Comparison of ENCODE assay signal across 8 mouse cellular contexts in genomic region chr1:86581692-86582450, GRCm38 (mm10). TPM values are rescaled to one million over a fixed set of nuclear protein-coding genes. Genes with fewer than 3 reads are reported as not detected.
DNase-seq lines count a peak whose midpoint lies in the region; ATAC-seq and TF ChIP-seq lines count a peak whose summit lies in the region.

No protein-coding gene starts in this region.

- H3ac ChIP-seq in C2C12 (ENCODE audit: control insufficient read depth, insufficient read length, low read depth) = peak overlapping the region; percentile 94

- peak overlapping the region; percentile 96 for H3K4me3 ChIP-seq in gastrocnemius, adult 2 months
- H3K4me3 ChIP-seq in C2C12 (ENCODE audit: insufficient read depth, poor library complexity, severe bottlenecking) (peak overlapping the region; percentile 71), macrophage (ENCODE audit: inconsistent target) (peak overlapping the region; percentile 66)
- peak overlapping the region; percentile 83 for H3K4me3 ChIP-seq in cerebellum, adult 2 months (replicated peaks; ENCODE audit: insufficient read depth, low read depth, low read length)
- H3K4me3 ChIP-seq in kidney, postnatal 0 days (replicated peaks; ENCODE audit: low read depth, low read length) = peak overlapping the region; percentile 56
- H3K4me3 ChIP-seq in stomach, embryonic 14.5 days (ENCODE audit: low read depth, low read length) = peak overlapping the region; percentile 69

- WGBS in cerebellum, adult 2 months = under 1% methylated on average over 36 of the region's 38 CpGs
- WGBS in kidney, postnatal 0 days = 1% methylated on average over 37 of the region's 38 CpGs
- WGBS in macrophage (ENCODE audit: missing documents) = 1% methylated on average over 35 of the region's 38 CpGs
- WGBS in stomach, embryonic 14.5 days = 2% methylated on average over 29 of the region's 38 CpGs

- intact Hi-C loops in gastrocnemius, adult 2 months (cut with DNase I) = no loop called here

- H3K79me2 ChIP-seq in C2C12 (ENCODE audit: control insufficient read depth, insufficient read depth) (peaks cover 12% of the 10 kb centered on the region), macrophage (ENCODE audit: inconsistent target) (peaks cover 34% of the 10 kb centered on the region; the same call in 1 of the 2 replicates)

- H3K27ac ChIP-seq in gastrocnemius, adult 2 months = peak overlapping the region; percentile 93
- peak overlapping the region; percentile 70 for H3K27ac ChIP-seq in cerebellum, adult 2 months (ENCODE audit: insufficient read depth, low read length)
- no peak overlapping the region for H3K27ac ChIP-seq in kidney, postnatal 0 days
- no peak overlapping the region for H3K27ac ChIP-seq in macrophage
- H3K27ac ChIP-seq in stomach, embryonic 14.5 days (ENCODE audit: low read length) = peak overlapping the region; percentile 18; the same call in 1 of the 2 replicates

- peak; percentile 86 for ATAC-seq in kidney, postnatal 0 days (replicated peaks; ENCODE audit: low FRiP score, low read depth)
- ATAC-seq in stomach, embryonic 14.5 days (ENCODE audit: insufficient number of reproducible peaks, insufficient read depth, low FRiP score, low read depth) = peak; percentile 75

- no peak for TF ChIP-seq CTCF in gastrocnemius, adult 2 months (IDR thresholded peaks at IDR 0.05)
- no peak for TF ChIP-seq CTCF in C2C12 (IDR thresholded peaks at IDR 0.05; ENCODE audit: control insufficient read depth, insufficient read depth, insufficient read length)
- no peak for TF ChIP-seq CTCF in cerebellum, adult 2 months (IDR thresholded peaks at IDR 0.05; ENCODE audit: borderline replicate concordance, insufficient read depth, low read depth, low read length)
- no peak for TF ChIP-seq CTCF in kidney, postnatal 0 days (IDR thresholded peaks at IDR 0.05; ENCODE audit: low read depth)

- H3K4me2 ChIP-seq in kidney, postnatal 0 days (ENCODE audit: low read length) = peak overlapping the region; percentile 70
- H3K4me2 ChIP-seq in stomach, embryonic 14.5 days (replicated peaks; ENCODE audit: low read depth, low read length) = peak overlapping the region; percentile 82

- no peaks in the 10 kb centered on the region; the same call in 1 of the 2 replicates for H3K4me1 ChIP-seq in cerebellum, adult 2 months (ENCODE audit: control insufficient read depth, insufficient read depth, low read length)
- H3K4me1 ChIP-seq in kidney, postnatal 0 days (replicated peaks; ENCODE audit: insufficient read depth, low read length) = no peaks in the 10 kb centered on the region
- H3K4me1 ChIP-seq in stomach, embryonic 14.5 days (ENCODE audit: control insufficient read depth, insufficient read depth, low read length) = peaks cover 2% of the 10 kb centered on the region

- no peaks in the 10 kb centered on the region for H3K27me3 ChIP-seq in C2C12 (ENCODE audit: control insufficient read depth, insufficient read depth, insufficient read length)
- no peaks in the 10 kb centered on the region for H3K27me3 ChIP-seq in cerebellum, adult 2 months (ENCODE audit: control insufficient read depth, insufficient read depth, low read length)
- H3K27me3 ChIP-seq in kidney, postnatal 0 days (ENCODE audit: insufficient read depth, low read length) = no peaks in the 10 kb centered on the region
- no peaks in the 10 kb centered on the region for H3K27me3 ChIP-seq in stomach, embryonic 14.5 days (ENCODE audit: control insufficient read depth, insufficient read depth, low read length)

- DNase-seq in gastrocnemius, adult 2 months = peak; percentile 51
- no peak for DNase-seq in gastrocnemius, adult 18-20 months (ENCODE audit: low spot score)
- peak in 1 of 2 experiments; percentile 41 for DNase-seq in cerebellum, adult 2 months
- DNase-seq in forelimb bud, embryonic 11.5 days (ENCODE audit: low read depth, low spot score) = peak; percentile 7
- DNase-seq in kidney, postnatal 0 days (ENCODE audit: low spot score) = peak; percentile 27

- H3K36me3 ChIP-seq in C2C12 (ENCODE audit: control insufficient read depth, insufficient read depth) (no peaks in the 10 kb centered on the region), macrophage (ENCODE audit: inconsistent target) (no peaks in the 10 kb centered on the region)
- no peaks in the 10 kb centered on the region for H3K36me3 ChIP-seq in kidney, postnatal 0 days (ENCODE audit: insufficient read depth, low read length)
- no peaks in the 10 kb centered on the region for H3K36me3 ChIP-seq in stomach, embryonic 14.5 days (ENCODE audit: control insufficient read depth, insufficient read depth, low read length)

- no peaks in the 10 kb centered on the region for H3K79me3 ChIP-seq in C2C12 (ENCODE audit: low read depth)

- no peaks in the 10 kb centered on the region for H3K9me3 ChIP-seq in kidney, postnatal 0 days (replicated peaks; ENCODE audit: low read length)
- H3K9me3 ChIP-seq in stomach, embryonic 14.5 days (ENCODE audit: control insufficient read depth, low read depth, low read length) = no peaks in the 10 kb centered on the region

- H3K9ac ChIP-seq in kidney, postnatal 0 days (ENCODE audit: low read depth, low read length) = peak overlapping the region; percentile 70
- H3K9ac ChIP-seq in stomach, embryonic 14.5 days (replicated peaks; ENCODE audit: low read depth, low read length) = peak overlapping the region; percentile 49

- TF ChIP-seq POLR2A in cerebellum, adult 2 months (IDR thresholded peaks at IDR 0.05; ENCODE audit: borderline replicate concordance, insufficient read depth, low read length) = no peak

TF ChIP-seq in C2C12, 6 proteins besides CTCF, POLR2A, EP300 and RAD21:
- no peak for TF ChIP-seq MYOG (IDR thresholded peaks at IDR 0.05; ENCODE audit: control insufficient read depth, extremely low read depth, insufficient read length)
- TF ChIP-seq MYOD1 (IDR thresholded peaks at IDR 0.05; ENCODE audit: control insufficient read depth, insufficient read length, low read depth) = no peak
- no peak for TF ChIP-seq USF1 (IDR thresholded peaks at IDR 0.05; ENCODE audit: low read depth)
- no peak for TF ChIP-seq CEBPB (IDR thresholded peaks at IDR 0.05; ENCODE audit: low read depth)
- no peak for TF ChIP-seq FOSL1 (IDR thresholded peaks at IDR 0.05; ENCODE audit: insufficient read depth, low read length, poor library complexity, severe bottlenecking)
- no peak for TF ChIP-seq MAX (IDR thresholded peaks at IDR 0.05)

RNA-seq across cellular contexts. Expression of gene Pde6d, which starts 0.6 kb away (rescaled TPM):
- 10 to 100 TPM; 24.3 to 30.3 TPM for total RNA-seq in gastrocnemius, adult 2 months (2021)
- total RNA-seq in gastrocnemius, adult 18-20 months (2021) = 10 to 100 TPM; 27.5 to 29.3 TPM
- 41.8 TPM for polyA plus RNA-seq in C2C12 (2012; fragmentation: generic; extraction: Trizol)
- polyA plus RNA-seq in cerebellum, adult 2 months (2012; rRNA removed) = 84.2 and 87.1 TPM in 2 replicates
- 63.2 and 63.7 TPM in 2 replicates for polyA plus RNA-seq in kidney, postnatal 0 days (2015; fragmentation: Nextera tagmentation; extraction: Ambion mirVana)
- total RNA-seq in macrophage (2018; cell fraction: chromatin; rRNA removed) = 10 to 100 TPM in 14 of 26 experiments, 1 to 10 TPM in 12; 2.7 to 19.5 (median 12.7) TPM
- total RNA-seq in macrophage (2018; cell fraction: cytosol; rRNA removed) = 10 to 100 TPM; 20.8 to 44.6 (median 37.1) TPM
- total RNA-seq in macrophage (2018; cell fraction: nucleus; rRNA removed) = 10 to 100 TPM in 19 of 26 experiments, 1 to 10 TPM in 7; 6.1 to 23.5 (median 14.7) TPM
- 23.4 to 36.5 TPM (median 31.5 TPM) in 3 replicates for polyA plus RNA-seq in macrophage (2018)
- 48.4 and 56.6 TPM in 2 replicates for polyA plus RNA-seq in stomach, embryonic 14.5 days (2014; fragmentation: Nextera tagmentation; extraction: Ambion mirVana)

RNA-seq across cellular contexts. Expression of gene Cops7b, which starts 0.8 kb away (rescaled TPM):
- total RNA-seq in gastrocnemius, adult 2 months (2021) = 10 to 100 TPM; 10.2 to 11.0 TPM
- total RNA-seq in gastrocnemius, adult 18-20 months (2021) = 10 to 100 TPM; 10.3 to 10.5 TPM
- polyA plus RNA-seq in C2C12 (2012; fragmentation: generic; extraction: Trizol) = 25.2 TPM
- polyA plus RNA-seq in cerebellum, adult 2 months (2012; rRNA removed) = 29.8 and 30.9 TPM in 2 replicates
- polyA plus RNA-seq in kidney, postnatal 0 days (2015; fragmentation: Nextera tagmentation; extraction: Ambion mirVana) = 27.9 and 28.6 TPM in 2 replicates
- 10 to 100 TPM in 15 of 26 experiments, 1 to 10 TPM in 11; 2.2 to 30.2 (median 12.3) TPM for total RNA-seq in macrophage (2018; cell fraction: chromatin; rRNA removed)
- total RNA-seq in macrophage (2018; cell fraction: cytosol; rRNA removed) = 10 to 100 TPM in 20 of 26 experiments, 1 to 10 TPM in 6; 6.6 to 13.9 (median 11.8) TPM
- total RNA-seq in macrophage (2018; cell fraction: nucleus; rRNA removed) = 10 to 100 TPM in 16 of 26 experiments, 1 to 10 TPM in 10; 2.6 to 36.4 (median 11.5) TPM
- polyA plus RNA-seq in macrophage (2018) = 8.6 to 14.1 TPM (median 11.7 TPM) in 3 replicates
- polyA plus RNA-seq in stomach, embryonic 14.5 days (2014; fragmentation: Nextera tagmentation; extraction: Ambion mirVana) = 38.2 and 38.9 TPM in 2 replicates

RNA-seq across cellular contexts. Expression of gene Ptma, which starts 55.3 kb away (rescaled TPM):
- 100 to 1,000 TPM in 1 of 2 experiments, 10 to 100 TPM in 1; 58.5 to 108 TPM for total RNA-seq in gastrocnemius, adult 2 months (2021)
- 10 to 100 TPM; 64.2 to 99.0 TPM for total RNA-seq in gastrocnemius, adult 18-20 months (2021)
- polyA plus RNA-seq in C2C12 (2012; fragmentation: generic; extraction: Trizol) = 2,542 TPM
- polyA plus RNA-seq in cerebellum, adult 2 months (2012; rRNA removed) = 610 and 672 TPM in 2 replicates
- polyA plus RNA-seq in kidney, postnatal 0 days (2015; fragmentation: Nextera tagmentation; extraction: Ambion mirVana) = 2,429 and 2,697 TPM in 2 replicates
- total RNA-seq in macrophage (2018; cell fraction: chromatin; rRNA removed) = 100 to 1,000 TPM in 1 of 26 experiments, 10 to 100 TPM in 25; 14.8 to 195 (median 44.0) TPM
- 100 to 1,000 TPM; 533 to 930 (median 702) TPM for total RNA-seq in macrophage (2018; cell fraction: cytosol; rRNA removed)
- total RNA-seq in macrophage (2018; cell fraction: nucleus; rRNA removed) = 100 to 1,000 TPM; 100 to 475 (median 211) TPM
- polyA plus RNA-seq in macrophage (2018) = 808 to 1,710 TPM (median 1,042 TPM) in 3 replicates
- 2,677 and 2,766 TPM in 2 replicates for polyA plus RNA-seq in stomach, embryonic 14.5 days (2014; fragmentation: Nextera tagmentation; extraction: Ambion mirVana)

Comparison
In these comparisons a context has a peak if more than half of its experiments do, and no peak if none do; other contexts are left out.
1. H3K27ac ChIP-seq: peak in gastrocnemius, adult 2 months (single experiment), cerebellum, adult 2 months (single experiment) and stomach, embryonic 14.5 days (single experiment); none in kidney, postnatal 0 days (single experiment) and macrophage (single experiment).
2. Peak in every context shown above with its lines, with median percentiles within 50 percentile points of each other: H3K4me3 ChIP-seq.